Mouse (Mus musculus) kidney, embryonic 16.5 days (tissue): ENCODE measurements around the gene Plp2. TPM values are rescaled to one million over a fixed set of nuclear protein-coding genes. Genes with fewer than 3 reads are reported as not detected.
"Not testable (repeated sequence)": the region's sequence is repeated elsewhere in the genome, so short reads cannot be mapped to it uniquely, and the experiment has no call there.

Experiments used
- ATAC-seq: fragments of 200-750 bp; cut with Nextera tagmentation; 2 replicates; pipeline ENCODE4 v1.8.0; 2017; ENCODE audit warnings: moderate TSS enrichment; ENCODE audit not compliant: low FRiP score, low TSS enrichment
- H3K27ac ChIP-seq: fragments of 300-500 bp; sonication (generic); 2 replicates; pipeline ENCODE4 v1.5.1; 2014; ENCODE audit warnings: low read length
- H3K27me3 ChIP-seq: fragments of 300-500 bp; sonication (generic); 2 replicates; pipeline ENCODE4 v1.6.1; 2014; ENCODE audit warnings: low read length, control low read depth, mixed read lengths; ENCODE audit not compliant: insufficient read depth
- H3K36me3 ChIP-seq: fragments of 300-500 bp; sonication (generic); 2 replicates; pipeline ENCODE4 v1.6.1; 2014; ENCODE audit warnings: low read length, control low read depth, mixed read lengths; ENCODE audit not compliant: insufficient read depth
- H3K4me1 ChIP-seq: fragments of 300-500 bp; sonication (generic); 2 replicates; pipeline ENCODE4 v1.6.1; 2014; ENCODE audit warnings: low read length, control low read depth, mixed read lengths; ENCODE audit not compliant: insufficient read depth
- H3K4me2 ChIP-seq: fragments of 300-500 bp; sonication (generic); replicated peaks from 2 replicates; pipeline ENCODE4 v1.6.1; 2014; ENCODE audit warnings: low read depth, low read length
- H3K4me3 ChIP-seq: fragments of 300-500 bp; sonication (generic); 2 replicates; pipeline ENCODE4 v1.5.1; 2014; ENCODE audit warnings: mild to moderate bottlenecking, low read length
- H3K9ac ChIP-seq: fragments of 300-500 bp; sonication (generic); replicated peaks from 2 replicates; pipeline ENCODE4 v1.6.1; 2014; ENCODE audit warnings: low read length
- H3K9me3 ChIP-seq: fragments of 300-500 bp; sonication (generic); 2 replicates; pipeline ENCODE4 v1.6.1; 2016; ENCODE audit warnings: low read length, control low read depth
- WGBS: fragments of 180-500 bp; shearing (Covaris S2); extraction: QIAGEN DNeasy Blood & Tissue Kit; methylation state at CpG from one replicate; pipeline ENCODE4 v1.1.7; 2014; 5-methylcytosine and 5-hydroxymethylcytosine counted together
- polyA plus RNA-seq: library from polyadenylated mRNA; unstranded; fragments of >200 nt; fragmentation: Nextera tagmentation; extraction: Ambion mirVana; gene quantifications from 2 replicates; pipeline ENCODE4 v1.2.1, GENCODE M21; 2015

Gene Plp2
- 170 and 179 TPM in 2 replicates for polyA plus RNA-seq

DNA sequence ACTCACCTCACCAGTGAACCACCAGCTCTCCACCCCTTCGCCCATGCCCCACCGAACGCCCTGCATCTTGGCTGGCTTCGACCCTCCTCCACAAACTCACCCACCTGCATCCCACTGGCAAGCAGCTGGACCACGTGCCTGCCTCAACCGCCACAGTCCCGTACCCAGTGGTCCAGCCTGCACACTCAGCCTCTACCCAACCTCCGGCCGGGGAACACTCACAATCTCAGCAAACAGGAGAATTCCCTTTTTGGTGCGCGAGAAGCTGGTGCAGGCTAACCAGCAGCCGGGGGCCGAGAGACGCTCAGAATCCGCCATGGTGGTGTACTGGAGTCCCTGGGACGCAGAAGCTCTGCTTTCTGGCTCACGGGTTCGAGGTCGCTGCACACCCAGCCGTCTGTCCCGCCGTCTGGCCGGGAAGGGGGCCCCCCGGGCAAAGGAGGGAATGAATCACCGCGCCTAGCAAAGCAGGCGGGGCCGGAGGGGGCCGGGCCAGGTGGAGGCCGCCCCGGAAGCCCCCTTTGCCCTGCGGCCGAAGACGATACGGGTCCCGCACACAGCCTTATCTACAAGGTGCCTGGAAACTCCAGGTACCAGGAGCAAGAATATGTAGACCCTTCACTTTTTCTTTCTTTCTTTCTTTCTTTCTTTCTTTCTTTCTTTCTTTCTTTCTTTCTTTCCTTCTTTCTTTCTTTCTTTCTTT, at the start of gene Plp2:
TSS of gene Plp2 (minus strand) at position 470 of the 703 bp plus-strand sequence.
- Histone ChIP-seq H3K9me3 (no peaks in the 10 kb centered on the region), H3K27ac (peak within 1 kb of the TSS; percentile 78), H3K27me3 (no peaks in the 10 kb centered on the region), H3K4me1 (peaks cover 12% of the 10 kb centered on the region), H3K9ac (peak within 1 kb of the TSS; percentile 65), H3K36me3 (peaks cover 14% of the 10 kb centered on the region), H3K4me3 (peak within 1 kb of the TSS; percentile 58), H3K4me2 (peak within 1 kb of the TSS; percentile 53)
- ATAC-seq = peak; percentile 58
- 27% methylated on average over 36 of the region's 36 CpGs for WGBS

GRCm38 (mm10) chrX:7716058-7716457, 44.9 kb upstream of the Plp2 start:
- not testable (repeated sequence) for H3K27ac ChIP-seq, H3K9ac ChIP-seq, H3K4me3 ChIP-seq, ATAC-seq, H3K36me3 ChIP-seq, H3K9me3 ChIP-seq, H3K4me2 ChIP-seq, H3K4me1 ChIP-seq, H3K27me3 ChIP-seq
- WGBS = 42% methylated on average over 1 of the region's 1 CpGs

DNA sequence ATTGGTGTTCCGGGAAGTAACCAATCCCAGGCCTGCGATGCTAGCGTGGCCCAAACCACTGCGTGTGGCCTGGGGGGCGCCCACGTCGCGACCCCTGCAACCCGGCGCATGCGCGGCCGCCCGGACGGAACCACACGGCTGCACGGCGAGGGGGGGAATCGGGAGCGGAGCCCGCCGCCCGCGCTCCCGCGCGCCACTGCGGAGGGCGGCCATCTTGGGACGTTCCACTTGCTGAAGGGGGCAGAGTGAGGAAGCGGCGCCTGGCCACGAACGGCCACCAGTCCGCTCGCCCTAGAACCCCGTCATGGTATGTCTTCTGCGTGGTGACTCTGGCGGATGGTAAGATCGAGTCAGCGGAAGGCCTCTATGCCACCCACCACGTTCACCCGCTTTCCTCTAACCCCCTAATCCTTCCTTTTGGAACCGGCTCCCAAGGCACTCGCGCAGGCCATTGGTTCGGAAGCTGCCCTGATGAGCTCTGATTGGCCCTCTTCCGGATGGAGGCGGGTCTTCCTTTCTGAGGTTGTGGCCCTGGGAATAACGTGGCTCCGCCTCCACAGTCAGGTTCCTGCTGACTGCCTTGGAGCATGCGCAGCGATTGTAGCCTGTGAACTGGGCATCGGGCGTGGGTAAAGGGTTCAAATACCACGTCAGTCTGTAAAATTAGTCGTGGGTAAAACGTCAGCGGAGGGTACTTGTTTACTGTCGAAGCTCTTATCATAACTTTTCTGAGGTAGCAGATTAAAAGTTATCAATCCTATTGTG, 43.1 kb upstream of the Plp2 start, which contains the start of gene Wdr45:
TSS of gene Wdr45 (plus strand) at position 199 of the 765 bp plus-strand sequence.
- not testable (repeated sequence) for H3K4me1 ChIP-seq, H3K27ac ChIP-seq, H3K9me3 ChIP-seq, H3K27me3 ChIP-seq, H3K36me3 ChIP-seq
- WGBS = 26% methylated on average over 40 of the region's 60 CpGs
- Histone ChIP-seq H3K4me2 (peak within 1 kb of the TSS; percentile 42), H3K9ac (peak within 1 kb of the TSS; percentile 58; the same call in 1 of the 2 replicates), H3K4me3 (peak within 1 kb of the TSS; percentile 30)
- peak; percentile 97 for ATAC-seq

DNA sequence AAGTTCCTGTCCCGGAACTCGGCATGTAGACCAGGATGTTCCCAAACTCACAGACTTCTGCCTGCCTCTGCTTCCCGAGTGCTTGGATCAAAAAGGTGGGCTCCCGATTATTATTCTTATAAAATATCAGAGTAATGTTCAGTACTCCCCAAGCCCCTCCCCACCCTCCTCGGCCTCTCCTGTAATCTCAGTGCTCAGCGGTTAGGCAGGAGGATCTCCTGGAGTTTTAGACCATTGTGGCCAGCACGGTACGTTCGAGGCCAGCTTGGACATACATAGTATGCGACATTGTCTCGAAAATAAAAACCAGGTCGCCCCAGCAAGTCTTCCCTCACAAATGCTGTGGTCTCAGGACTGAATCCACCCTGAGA, 42.6 kb upstream of the Plp2 start:
- H3K9me3 ChIP-seq, H3K27ac ChIP-seq, ATAC-seq, H3K4me1 ChIP-seq, H3K27me3 ChIP-seq, H3K36me3 ChIP-seq: not testable (repeated sequence)
- Histone ChIP-seq H3K9ac (peak overlapping the region; percentile 58; the same call in 1 of the 2 replicates), H3K4me3 (peak overlapping the region; percentile 28), H3K4me2 (peak overlapping the region; percentile 38)
- 30% methylated on average over 5 of the region's 12 CpGs for WGBS

DNA sequence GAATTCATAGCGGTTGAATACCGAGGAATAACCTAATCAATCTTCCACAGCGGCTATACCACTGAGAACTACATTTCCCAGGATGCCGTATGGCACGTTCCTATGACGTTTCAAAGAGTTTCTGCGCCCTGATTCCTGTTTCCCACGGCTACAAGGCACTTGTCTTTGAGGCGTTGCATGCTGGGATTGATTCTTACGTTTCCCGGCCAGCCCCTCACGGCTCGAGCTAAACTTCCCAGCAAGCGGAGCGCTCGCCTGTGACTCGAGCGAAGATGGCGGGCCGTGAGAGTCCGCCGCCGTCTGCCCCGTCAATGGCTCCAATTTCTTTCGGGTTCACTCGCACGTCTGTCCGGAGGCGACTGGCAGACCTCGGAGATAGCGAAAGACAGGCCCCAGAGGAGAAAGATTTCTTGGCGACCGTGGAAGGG, 25.8 kb upstream of the Plp2 start, which contains the start of gene Gpkow:
TSS of gene Gpkow (plus strand) at position 178 of the 428 bp plus-strand sequence.
- Histone ChIP-seq H3K27ac (peak within 1 kb of the TSS; percentile 61; the same call in 1 of the 2 replicates), H3K4me1 (no peaks in the 10 kb centered on the region), H3K9me3 (no peaks in the 10 kb centered on the region), H3K4me3 (peak within 1 kb of the TSS; percentile 68), H3K9ac (peak within 1 kb of the TSS; percentile 77), H3K27me3 (no peaks in the 10 kb centered on the region), H3K4me2 (peak within 1 kb of the TSS; percentile 60), H3K36me3 (0 out of 2 replicates have a peak, but pooled peaks cover 7% of the 10 kb centered on the region)
- ATAC-seq = peak; percentile 93
- 12% methylated on average over 33 of the region's 33 CpGs for WGBS

DNA sequence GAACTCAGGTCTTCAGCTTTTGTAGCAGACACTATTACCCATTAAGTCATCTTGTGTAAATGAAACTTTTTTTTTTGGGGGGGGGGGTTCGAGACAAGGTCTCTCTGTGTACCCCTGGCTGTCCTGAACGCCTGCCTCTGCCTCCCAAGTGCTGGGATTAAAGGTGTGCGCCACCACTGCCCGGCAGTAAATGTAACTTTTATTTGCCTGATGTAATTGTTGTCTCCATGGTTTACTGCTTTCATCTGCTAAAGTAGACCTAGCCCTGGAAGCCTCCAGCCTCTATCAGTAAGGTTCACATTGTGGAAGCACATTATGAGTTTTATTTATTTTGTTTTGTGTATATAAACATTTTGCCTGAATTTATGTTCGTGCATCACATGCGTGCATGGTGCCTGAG, 25.3 kb upstream of the Plp2 start:
- Histone ChIP-seq H3K4me2 (peak overlapping the region; percentile 43), H3K9ac (no peak overlapping the region), H3K27me3 (no peaks in the 10 kb centered on the region), H3K4me1 (no peaks in the 10 kb centered on the region), H3K9me3 (no peaks in the 10 kb centered on the region), H3K36me3 (0 out of 2 replicates have a peak, but pooled peaks cover 7% of the 10 kb centered on the region), H3K4me3 (peak overlapping the region; percentile 68), H3K27ac (no peak overlapping the region)
- WGBS = 40% methylated on average over 6 of the region's 6 CpGs
- peak; percentile 21; the same call in 1 of the 2 replicates for ATAC-seq

- H3K27ac ChIP-seq = no peak overlapping the region
- H3K4me2 ChIP-seq = no peak overlapping the region
- ATAC-seq = no peak
- H3K4me3 ChIP-seq = no peak overlapping the region
- H3K27me3 ChIP-seq = no peaks in the 10 kb centered on the region
- H3K9ac ChIP-seq = no peak overlapping the region
- H3K4me1 ChIP-seq = no peaks in the 10 kb centered on the region
- no peaks in the 10 kb centered on the region for H3K9me3 ChIP-seq
- WGBS = 49% methylated on average over 4 of the region's 4 CpGs
- H3K36me3 ChIP-seq = no peaks in the 10 kb centered on the region
Measured at GRCm38 (mm10) chrX:7692862-7693261, 21.7 kb upstream of the Plp2 start.

DNA sequence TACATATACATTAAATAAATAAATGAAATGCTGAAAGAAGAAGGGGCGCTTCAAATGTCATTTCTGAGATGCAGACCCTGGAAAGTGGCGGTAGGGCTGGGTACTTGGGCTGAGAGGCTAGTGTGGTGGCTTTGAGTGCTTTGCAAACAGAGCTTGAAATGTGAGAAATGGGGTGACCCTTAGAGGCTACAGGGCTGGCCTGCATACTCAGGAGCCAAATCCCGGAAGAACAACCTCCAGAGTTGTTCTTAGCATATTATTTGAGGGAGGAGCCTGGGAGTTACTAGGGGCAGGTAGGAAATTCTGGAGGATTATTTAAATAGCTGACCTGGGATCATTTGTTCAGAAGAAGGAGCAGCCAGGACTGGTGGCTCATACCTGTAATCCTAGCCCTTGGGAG, 19.3 kb upstream of the Plp2 start:
- no peak for ATAC-seq
- no peaks in the 10 kb centered on the region for H3K27me3 ChIP-seq
- no peak overlapping the region for H3K4me2 ChIP-seq
- no peak overlapping the region for H3K9ac ChIP-seq
- WGBS = 47% methylated on average over 3 of the region's 3 CpGs
- no peak overlapping the region for H3K27ac ChIP-seq
- no peaks in the 10 kb centered on the region for H3K9me3 ChIP-seq
- H3K36me3 ChIP-seq = no peaks in the 10 kb centered on the region
- no peak overlapping the region for H3K4me3 ChIP-seq
- H3K4me1 ChIP-seq = no peaks in the 10 kb centered on the region

- Histone ChIP-seq H3K4me3 (no peak overlapping the region), H3K4me1 (no peaks in the 10 kb centered on the region), H3K27me3 (no peaks in the 10 kb centered on the region), H3K27ac (no peak overlapping the region), H3K9me3 (no peaks in the 10 kb centered on the region), H3K36me3 (no peaks in the 10 kb centered on the region), H3K9ac (no peak overlapping the region), H3K4me2 (no peak overlapping the region)
- WGBS = 96% methylated on average over 2 of the region's 2 CpGs
- ATAC-seq = no peak
Measured at GRCm38 (mm10) chrX:7688321-7688720, 17.1 kb upstream of the Plp2 start.
